ENCODE assay signal across 1 mouse cellular context in genomic region chr12:104999171-104999570, GRCm38 (mm10).
TF ChIP-seq lines count a peak whose summit lies in the region.

No protein-coding gene starts in this region.

TF ChIP-seq in CH12.LX, 34 proteins besides CTCF, POLR2A, EP300 and RAD21 (continued from another document):
- TF ChIP-seq BHLHE40 (IDR thresholded peaks at IDR 0.05; ENCODE audit: low read depth, low read length) (peak; percentile 99), JUN (IDR thresholded peaks at IDR 0.05; ENCODE audit: insufficient read depth, low read depth, low read length) (no peak), SMC3 (IDR thresholded peaks at IDR 0.05; ENCODE audit: low read depth, low read length) (no peak), NELFE (IDR thresholded peaks at IDR 0.05; ENCODE audit: low read depth, low read length) (no peak), ETS1 (conservative IDR thresholded peaks at IDR 0.05; ENCODE audit: low read depth, low read length) (peak; percentile 58), PAX5 (IDR thresholded peaks at IDR 0.05; ENCODE audit: low read length) (no peak), MAZ (IDR thresholded peaks at IDR 0.05; ENCODE audit: low read depth, low read length) (peak; percentile 73; the same call in 1 of the 2 replicates), CHD2 (IDR thresholded peaks at IDR 0.05; ENCODE audit: low read length) (peak; percentile 13; the same call in 1 of the 2 replicates), SIN3A (IDR thresholded peaks at IDR 0.05; ENCODE audit: low read length) (peak; percentile 85), MAFK (IDR thresholded peaks at IDR 0.05; ENCODE audit: insufficient replicate concordance, low read length) (peak; percentile 23; the same call in 1 of the 2 replicates), ZC3H11A (IDR thresholded peaks at IDR 0.05; ENCODE audit: low read depth, low read length) (no peak), ZNF384 (IDR thresholded peaks at IDR 0.05; ENCODE audit: low read depth, low read length) (no peak), CHD1 (IDR thresholded peaks at IDR 0.05; ENCODE audit: low read depth, low read length) (peak; percentile 98), HCFC1 (IDR thresholded peaks at IDR 0.05; ENCODE audit: low read depth, low read length) (no peak), MAX (IDR thresholded peaks at IDR 0.05; ENCODE audit: low read length) (peak; percentile 98), ELF1 (IDR thresholded peaks at IDR 0.05; ENCODE audit: low read depth, low read length) (no peak), MEF2A (IDR thresholded peaks at IDR 0.05; ENCODE audit: borderline replicate concordance, low read depth, low read length) (peak; percentile 70), MYC (IDR thresholded peaks at IDR 0.05; ENCODE audit: low read depth, low read length) (peak; percentile 97), POLR2AphosphoS2 (IDR thresholded peaks at IDR 0.05; ENCODE audit: low read depth, low read length) (no peak), USF1 (IDR thresholded peaks at IDR 0.05; ENCODE audit: low read depth, low read length) (peak; percentile 51), IRF4 (IDR thresholded peaks at IDR 0.05; ENCODE audit: low read depth, low read length) (peak; percentile 62)
